Mouse (Mus musculus) embryonic fibroblast, embryonic 13.5 days (primary cell): ENCODE data around the gene Rpsa. TPM values are rescaled to one million over a fixed set of nuclear protein-coding genes. Genes with fewer than 3 reads are reported as not detected.

ENCODE experiments used
- H3K27ac ChIP-seq: 2 replicates; pipeline ENCODE4 v1.5.1; 2012; ENCODE audit warnings: low read length, control low read depth, inconsistent platforms; ENCODE audit not compliant: insufficient read depth
- H3K4me1 ChIP-seq: 2 replicates; pipeline ENCODE4 v1.6.1; 2011; ENCODE audit warnings: low read length; ENCODE audit not compliant: control insufficient read depth, insufficient read depth
- H3K4me3 ChIP-seq: 2 replicates; pipeline ENCODE4 v1.5.1; 2011; ENCODE audit warnings: mild to moderate bottlenecking, control low read depth, low read length; ENCODE audit not compliant: insufficient read depth
- CTCF ChIP-seq: IDR thresholded peaks from 2 replicates; pipeline ENCODE4 v1.5.1; 2011; ENCODE audit warnings: mild to moderate bottlenecking, control low read depth, low read length, moderate library complexity, borderline replicate concordance; ENCODE audit not compliant: insufficient read depth
- POLR2A ChIP-seq: IDR thresholded peaks from 2 replicates; pipeline ENCODE4 v1.6.1; 2011; ENCODE audit warnings: low read depth, mild to moderate bottlenecking, control low read depth, low read length, moderate library complexity
- polyA plus RNA-seq: library from polyadenylated mRNA; stranded (reverse); fragments of >200 nt; gene quantifications from 2 replicates; pipeline ENCODE4 v1.2.4, GENCODE M21; 2011; ENCODE audit warnings: low read depth; ENCODE audit not compliant: missing spikeins, insufficient read length

The Rpsa gene
- polyA plus RNA-seq: 2,453 and 2,643 TPM in 2 replicates

GRCm38 (mm10) chr9:120127538-120128251, at the start of gene Rpsa:
TSS of gene Rpsa (plus strand) at chr9:120127689.
- no peaks in the 10 kb centered on the region for H3K4me1 ChIP-seq
- H3K27ac ChIP-seq: peak within 1 kb of the TSS; percentile 88
- TF ChIP-seq POLR2A (peak; percentile 91), CTCF (no peak)
- H3K4me3 ChIP-seq: peak within 1 kb of the TSS; percentile 98

- Histone ChIP-seq H3K4me1 (no peaks in the 10 kb centered on the region), H3K4me3 (no peak overlapping the region), H3K27ac (no peak overlapping the region)
- TF ChIP-seq CTCF (no peak), POLR2A (no peak)
These were observed 49.2 kb upstream of the Rpsa start for GRCm38 (mm10) chr9:120078241-120078640.

DNA sequence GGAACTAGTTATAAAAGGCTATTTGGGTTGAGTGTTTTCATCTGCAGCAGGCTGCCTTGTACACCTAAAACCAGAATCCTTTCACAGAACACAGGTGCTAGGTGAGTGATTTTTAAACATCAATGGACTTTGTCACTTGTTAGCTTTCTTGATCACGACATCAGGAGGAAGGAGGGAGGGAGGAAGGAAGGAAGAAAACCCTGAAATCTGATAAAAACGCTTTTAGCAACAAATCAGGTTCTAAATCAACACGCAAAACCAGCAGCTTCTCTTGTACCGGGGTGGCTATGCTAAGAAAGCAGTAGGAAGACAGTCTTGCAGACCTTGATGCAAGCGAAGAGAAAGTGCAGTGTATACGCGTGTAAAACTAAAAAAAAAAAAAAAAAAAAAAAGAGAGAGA, 47.6 kb upstream of the Rpsa start:
- no peaks in the 10 kb centered on the region for H3K4me1 ChIP-seq
- TF ChIP-seq CTCF (no peak), POLR2A (no peak)
- H3K27ac ChIP-seq: no peak overlapping the region
- no peak overlapping the region for H3K4me3 ChIP-seq

DNA sequence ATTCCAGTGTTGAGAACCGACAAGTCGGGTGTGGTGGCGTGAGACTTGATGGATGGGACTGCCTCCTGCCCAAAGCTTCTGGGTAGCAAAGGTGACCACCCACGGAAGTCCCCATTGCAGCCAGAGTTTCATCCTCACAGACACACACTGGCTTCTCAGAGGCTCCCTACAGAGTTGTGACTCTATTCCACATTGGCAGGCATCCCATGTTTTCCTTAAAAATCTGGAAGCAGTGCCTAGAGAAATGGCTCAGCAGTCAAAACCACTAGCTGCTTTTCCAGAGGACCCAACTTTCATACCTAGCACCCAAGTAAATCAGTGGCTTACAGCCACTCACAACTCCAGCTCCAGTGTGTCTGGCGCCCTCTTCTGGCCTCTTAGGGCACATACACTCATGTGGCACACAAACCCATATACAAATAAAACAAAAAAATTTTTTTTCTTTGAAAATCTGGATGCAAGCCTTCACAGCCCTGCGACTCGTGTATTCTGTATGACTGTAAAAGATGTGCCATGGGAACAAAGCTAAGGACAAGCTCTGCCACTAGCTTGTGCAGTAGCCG, 46.9 kb upstream of the Rpsa start:
- TF ChIP-seq POLR2A (no peak), CTCF (no peak)
- Histone ChIP-seq H3K27ac (no peak overlapping the region), H3K4me1 (no peaks in the 10 kb centered on the region), H3K4me3 (no peak overlapping the region)

GRCm38 (mm10) chr9:120081247-120081646, 46.2 kb upstream of the Rpsa start:
- H3K4me3 ChIP-seq: no peak overlapping the region
- H3K27ac ChIP-seq: no peak overlapping the region
- no peaks in the 10 kb centered on the region for H3K4me1 ChIP-seq
- TF ChIP-seq POLR2A (no peak), CTCF (no peak)

GRCm38 (mm10) chr9:120081967-120082366, 45.5 kb upstream of the Rpsa start:
- Histone ChIP-seq H3K4me3 (no peak overlapping the region), H3K4me1 (no peaks in the 10 kb centered on the region)
- no peak for TF ChIP-seq POLR2A
- TF ChIP-seq CTCF: no peak

GRCm38 (mm10) chr9:120082691-120083090, 44.8 kb upstream of the Rpsa start:
- Histone ChIP-seq H3K27ac (no peak overlapping the region), H3K4me1 (no peaks in the 10 kb centered on the region), H3K4me3 (no peak overlapping the region)
- TF ChIP-seq CTCF (no peak), POLR2A (no peak)

More at GRCm38 (mm10) chr9:120081967-120082366, 45.5 kb upstream of the Rpsa start:
- no peak overlapping the region for H3K27ac ChIP-seq

DNA sequence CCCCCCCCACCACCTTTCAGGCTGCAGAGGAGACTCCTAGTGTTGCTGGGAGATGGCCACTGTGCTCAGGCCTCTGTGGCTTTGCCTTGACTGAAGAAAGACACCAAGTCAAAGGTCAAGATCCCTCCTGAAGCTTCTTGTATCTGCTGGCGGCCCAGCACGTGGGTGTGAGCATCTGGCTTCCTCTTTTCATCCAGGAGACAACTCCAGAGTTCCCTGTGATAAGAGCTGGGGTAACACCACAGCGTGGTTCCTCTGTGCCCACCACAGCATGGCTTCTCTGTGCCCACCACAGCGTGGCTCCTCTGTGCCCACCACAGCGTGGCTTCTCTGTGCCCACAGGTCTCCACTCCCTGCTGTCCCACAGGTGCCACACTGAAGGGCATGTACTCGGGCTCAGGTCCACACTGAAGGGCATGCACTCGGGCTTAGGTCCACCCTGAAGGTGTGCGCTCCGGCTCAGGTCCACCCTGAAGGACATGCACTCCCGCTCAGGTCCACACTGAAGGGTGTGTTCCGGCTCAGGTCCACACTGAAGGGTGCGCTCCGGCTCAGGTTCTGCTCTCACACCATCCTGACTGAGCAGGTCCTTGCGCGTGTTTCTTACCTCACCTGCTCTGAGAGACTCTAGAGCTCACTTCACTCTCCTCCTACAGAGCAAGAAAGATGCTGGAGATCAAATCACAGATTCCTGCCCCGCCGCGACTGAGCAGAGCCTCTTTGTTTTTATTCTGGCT, 44.2 kb upstream of the Rpsa start:
- Histone ChIP-seq H3K4me1 (no peaks in the 10 kb centered on the region), H3K27ac (no peak overlapping the region), H3K4me3 (no peak overlapping the region)
- TF ChIP-seq CTCF (no peak), POLR2A (no peak)

- no peak overlapping the region for H3K4me3 ChIP-seq
- H3K4me1 ChIP-seq: no peaks in the 10 kb centered on the region
- TF ChIP-seq POLR2A: no peak
- no peak for TF ChIP-seq CTCF
- H3K27ac ChIP-seq: no peak overlapping the region
These were observed 43.1 kb upstream of the Rpsa start for GRCm38 (mm10) chr9:120084406-120084805.

DNA sequence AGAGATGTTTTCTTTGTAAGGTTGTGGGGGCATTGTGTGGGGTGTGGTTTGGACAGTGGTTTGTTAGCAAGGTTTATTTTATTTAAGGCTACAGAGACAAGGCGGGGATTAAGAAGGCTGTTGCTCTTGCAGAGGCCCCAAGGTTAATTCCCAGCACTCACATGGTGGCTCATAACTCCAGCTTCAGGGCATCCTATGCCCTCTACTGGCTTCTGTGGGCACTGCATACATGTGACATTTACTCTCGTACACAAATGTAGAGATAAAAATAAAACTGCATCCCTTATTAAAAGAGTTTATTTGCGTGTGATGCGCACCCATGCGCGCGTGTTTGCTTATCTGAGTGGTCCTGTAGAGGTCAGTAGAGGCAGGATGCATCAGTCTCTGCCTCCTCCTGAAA, 38.4 kb upstream of the Rpsa start:
- TF ChIP-seq CTCF (no peak), POLR2A (no peak)
- H3K4me1 ChIP-seq: no peaks in the 10 kb centered on the region
- no peak overlapping the region for H3K27ac ChIP-seq
- H3K4me3 ChIP-seq: no peak overlapping the region
